Mouse (Mus musculus) cerebellum, adult 2 months (tissue): Measurements from ENCODE around the gene Taz. TPM values are rescaled to one million over a fixed set of nuclear protein-coding genes. Genes with fewer than 3 reads are reported as not detected.

ENCODE experiments used
- DNase-seq, 2 experiments: peaks; one replicate each; pipeline ENCODE4 v3.0.0; 2021
- H3K27ac ChIP-seq: fragments of 200-500 bp; 2 replicates; pipeline ENCODE4 v1.5.1; 2012; ENCODE audit warnings: low read length, control low read depth, inconsistent platforms; ENCODE audit not compliant: insufficient read depth
- H3K27me3 ChIP-seq: fragments of 200-500 bp; 2 replicates; pipeline ENCODE4 v1.6.1; 2012; ENCODE audit warnings: inconsistent platforms, mild to moderate bottlenecking, low read length, moderate library complexity; ENCODE audit not compliant: control insufficient read depth, insufficient read depth
- H3K4me1 ChIP-seq: fragments of 200-500 bp; 2 replicates; pipeline ENCODE4 v1.6.1; 2011; ENCODE audit warnings: low read length; ENCODE audit not compliant: control insufficient read depth, insufficient read depth
- H3K4me3 ChIP-seq: fragments of 200-500 bp; replicated peaks from 2 replicates; pipeline ENCODE3; 2011; ENCODE audit warnings: mild to moderate bottlenecking, low read depth, low read length, control low read depth; ENCODE audit not compliant: insufficient read depth
- CTCF ChIP-seq: fragments of 200-500 bp; IDR thresholded peaks from 2 replicates; pipeline ENCODE4 v1.5.1; 2011; ENCODE audit warnings: low read depth, mild to moderate bottlenecking, control low read depth, low read length, moderate library complexity, borderline replicate concordance; ENCODE audit not compliant: insufficient read depth
- POLR2A ChIP-seq: fragments of 200-500 bp; IDR thresholded peaks from 2 replicates; pipeline ENCODE4 v1.6.1; 2011; ENCODE audit warnings: low read length, control low read depth, borderline replicate concordance; ENCODE audit not compliant: insufficient read depth
- WGBS: fragments of 180-500 bp; shearing (Covaris S2); methylation state at CpG from one replicate; pipeline ENCODE4 v1.1.7; 2018; 5-methylcytosine and 5-hydroxymethylcytosine counted together
- polyA plus RNA-seq: library from polyadenylated mRNA; depleted of rRNA; stranded (reverse); fragments of >200 nt; gene quantifications from 2 replicates; pipeline ENCODE4 v1.2.3, GENCODE M21; 2012; rRNA removed

Taz gene
- polyA plus RNA-seq, 1 experiment, result 99.4 TPM

DNA sequence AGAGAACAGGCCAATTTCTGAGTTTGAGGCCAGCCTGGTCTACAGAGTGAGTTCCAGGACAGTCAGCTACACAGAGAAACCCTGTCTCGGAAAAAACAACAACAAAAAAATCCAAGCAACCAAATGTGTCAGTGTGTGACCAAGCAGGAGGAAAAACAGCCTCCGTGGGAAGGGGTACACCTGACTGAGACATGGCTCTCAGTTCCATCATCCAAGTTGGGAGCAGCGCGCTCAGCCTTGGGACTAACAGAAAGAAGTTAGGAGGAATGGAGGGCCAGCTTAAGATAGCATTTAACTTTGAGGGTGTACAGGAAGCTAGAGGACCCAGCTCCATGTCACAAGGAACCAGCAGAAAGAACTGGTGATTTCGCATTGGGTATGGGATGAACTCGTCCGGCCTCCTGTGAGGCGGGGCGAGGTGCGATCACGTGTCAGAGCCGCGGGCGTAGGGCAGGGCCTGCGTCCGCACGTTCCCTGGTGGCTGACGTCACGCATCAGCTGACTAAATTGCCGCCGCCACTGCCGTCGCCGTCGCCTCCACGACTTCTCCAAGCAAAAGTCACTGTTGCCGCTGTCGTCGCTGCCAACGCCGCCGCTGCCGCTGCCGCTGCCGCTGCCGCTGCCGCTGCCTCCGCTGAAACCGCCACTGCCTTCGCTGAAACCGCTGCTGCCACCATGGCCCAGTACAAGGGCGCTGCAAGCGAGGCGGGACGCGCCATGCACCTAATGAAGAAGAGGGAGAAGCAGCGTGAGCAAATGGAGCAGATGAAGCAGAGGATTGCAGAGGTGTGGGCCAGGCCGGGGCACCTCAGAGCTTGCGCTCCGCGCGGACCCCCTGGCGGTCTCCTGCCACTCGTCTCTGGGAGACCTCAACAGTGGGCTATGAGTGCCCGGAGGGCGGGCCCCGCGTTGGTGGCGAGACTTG is 31.1 kb downstream of the Taz start, which contains the start of gene Fam50a:
Fam50a (plus strand) TSS at position 494 of the 925 bp plus-strand sequence.
- DNase-seq, result peak; percentile 86 to 91
- WGBS, result 4% methylated on average over 59 of the region's 59 CpGs
- peaks cover 4% of the 10 kb centered on the region for H3K4me1 ChIP-seq
- H3K4me3 ChIP-seq, result peak within 1 kb of the TSS; percentile 81
- TF ChIP-seq CTCF (no peak), POLR2A (peak; percentile 54; the same call in 1 of the 2 replicates)
- H3K27me3 ChIP-seq, result no peaks in the 10 kb centered on the region
- H3K27ac ChIP-seq, result peak within 1 kb of the TSS; percentile 83

- WGBS, result 9% methylated on average over 23 of the region's 30 CpGs
Observed at GRCm38 (mm10) chrX:74328725-74329161, 47.0 kb downstream of the Taz start, which contains the start of gene Plxna3. Plxna3 (plus strand) TSS chrX:74329066.

GRCm38 (mm10) chrX:74329215-74329671 is 47.5 kb downstream of the Taz start:
- WGBS, result 13% methylated on average over 10 of the region's 10 CpGs
- no peak overlapping the region for H3K27ac ChIP-seq

More at GRCm38 (mm10) chrX:74328725-74329161, 47.0 kb downstream of the Taz start, which contains the start of gene Plxna3:
- H3K27me3 ChIP-seq, result no peaks in the 10 kb centered on the region
- H3K27ac ChIP-seq, result peak within 1 kb of the TSS; percentile 90
- H3K4me1 ChIP-seq, result peaks cover 8% of the 10 kb centered on the region
- peak; percentile 49; the same call in 1 of the 2 replicates for TF ChIP-seq POLR2A
- no peak for TF ChIP-seq CTCF
- peak within 1 kb of the TSS; percentile 74 for H3K4me3 ChIP-seq
- peak; percentile 69 to 78 for DNase-seq

DNA sequence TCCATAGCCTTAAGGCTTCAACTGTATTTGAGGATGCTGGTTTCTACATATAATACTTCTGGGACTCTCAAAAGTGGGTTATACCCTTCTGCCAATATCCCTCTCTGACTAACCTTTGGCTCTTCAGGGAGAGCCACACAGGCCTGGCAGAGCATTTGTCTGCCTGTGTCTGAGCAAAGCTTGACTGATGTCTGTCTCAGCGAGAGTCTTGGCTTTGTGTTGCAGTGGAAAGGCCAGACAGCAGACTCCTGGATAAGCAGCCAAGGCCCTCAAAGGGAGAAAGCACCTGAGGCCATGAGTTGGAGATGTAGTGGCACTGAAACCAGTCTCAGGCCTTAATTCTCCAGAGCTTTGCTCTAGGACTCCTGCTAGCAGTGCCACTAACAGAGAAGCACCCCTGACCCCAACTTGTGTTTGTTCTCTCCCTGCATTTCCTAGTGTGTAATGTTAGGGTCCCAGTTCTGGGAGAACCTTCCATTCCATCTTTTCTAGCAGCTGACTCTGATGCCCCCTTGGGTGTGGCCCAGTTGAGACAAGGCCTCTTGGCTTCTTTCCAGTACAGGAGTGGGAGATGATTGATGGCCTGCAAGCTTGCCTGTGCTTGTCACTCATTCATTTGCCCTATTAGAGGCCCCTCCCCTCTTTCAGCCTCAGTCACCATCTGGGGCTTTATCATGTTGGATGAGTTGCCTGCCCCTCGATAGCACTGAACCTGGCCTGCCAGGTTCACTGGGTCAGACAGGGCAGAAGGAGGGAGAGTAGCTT is 48.6 kb downstream of the Taz start:
- TF ChIP-seq POLR2A, result no peak
- TF ChIP-seq CTCF, result no peak
- DNase-seq, result peak; percentile 40 to 65
- H3K4me3 ChIP-seq, result no peak overlapping the region
- no peak overlapping the region for H3K27ac ChIP-seq
- peaks cover 8% of the 10 kb centered on the region for H3K4me1 ChIP-seq
- WGBS, result 22% methylated on average over 2 of the region's 2 CpGs
- no peaks in the 10 kb centered on the region for H3K27me3 ChIP-seq

More at GRCm38 (mm10) chrX:74329215-74329671, 47.5 kb downstream of the Taz start:
- H3K4me3 ChIP-seq, result peak overlapping the region; percentile 74
- H3K4me1 ChIP-seq, result peaks cover 8% of the 10 kb centered on the region
- no peak for TF ChIP-seq POLR2A
- no peak for TF ChIP-seq CTCF
- no peaks in the 10 kb centered on the region for H3K27me3 ChIP-seq
- no peak for DNase-seq

Other genes starting within 250 kb of the Taz start
- 0.57 TPM in 1 of 2 replicates, not detected in the other for gene Opn1mw, start 154.4 kb upstream of the Taz start, polyA plus RNA-seq
- 30.7 and 34.0 TPM in 2 replicates for gene Mecp2, start 146.5 kb upstream of the Taz start, polyA plus RNA-seq
- not detected in 2 replicates for gene Tex28, start 114.1 kb upstream of the Taz start, polyA plus RNA-seq
- 0.05 TPM in 1 of 2 replicates, not detected in the other for gene Tktl1, start 104.7 kb upstream of the Taz start, polyA plus RNA-seq
- gene Flna, start 32.1 kb upstream of the Taz start, polyA plus RNA-seq, result 141 and 162 TPM in 2 replicates
- gene Emd, start 27.2 kb upstream of the Taz start, polyA plus RNA-seq, result 49.0 and 53.6 TPM in 2 replicates
- 511 and 570 TPM in 2 replicates for gene Rpl10, start 11.1 kb upstream of the Taz start, polyA plus RNA-seq
- 6.4 and 7.5 TPM in 2 replicates for gene Dnase1l1, start 425 bp downstream of the Taz start, polyA plus RNA-seq
- gene Atp6ap1, start 15.2 kb downstream of the Taz start, polyA plus RNA-seq, result 506 and 526 TPM in 2 replicates
- 843 and 859 TPM in 2 replicates for gene Gdi1, start 23.1 kb downstream of the Taz start, polyA plus RNA-seq
- 46.2 and 50.7 TPM in 2 replicates for gene Fam50a, start 31.1 kb downstream of the Taz start, polyA plus RNA-seq
- 52.5 and 69.2 TPM in 2 replicates for gene Plxna3, start 47.2 kb downstream of the Taz start, polyA plus RNA-seq
- gene Lage3, start 71.7 kb downstream of the Taz start, polyA plus RNA-seq, result 68.3 and 72.2 TPM in 2 replicates
- 82.0 and 85.3 TPM in 2 replicates for gene Ubl4a, start 91.3 kb downstream of the Taz start, polyA plus RNA-seq
- 4.2 and 4.7 TPM in 2 replicates for gene Slc10a3, start 91.4 kb downstream of the Taz start, polyA plus RNA-seq
- 31.8 and 36.0 TPM in 2 replicates for gene Fam3a, start 111.4 kb downstream of the Taz start, polyA plus RNA-seq
- 22.3 TPM in 2 replicates for gene Ikbkg, start 111.4 kb downstream of the Taz start, polyA plus RNA-seq
- 64.7 and 65.4 TPM in 2 replicates for gene G6pdx, start 147.3 kb downstream of the Taz start, polyA plus RNA-seq
- gene Gm6880, start 199.5 kb downstream of the Taz start, polyA plus RNA-seq, result not detected in 2 replicates